8 mouse cellular contexts compared by ENCODE assay signal in genomic region chr9:62341701-62342440, GRCm38 (mm10). TPM values are rescaled to one million over a fixed set of nuclear protein-coding genes. Genes with fewer than 3 reads are reported as not detected.
A peak's percentile ranks its signal among the peaks of the same experiment; 100 is the strongest.
DNase-seq lines count a peak whose midpoint lies in the region; ATAC-seq and TF ChIP-seq lines count a peak whose summit lies in the region.

No protein-coding gene starts in this region.

- peak overlapping the region; percentile 95 to 96 for H3K4me3 ChIP-seq in MEL (ENCODE audit: control insufficient read depth in 1 of 2, insufficient read depth in 1 of 2, low read depth in 2 of 2, low read length in 2 of 2)
- H3K4me3 ChIP-seq in embryonic facial prominence, embryonic 11.5 days (ENCODE audit: low read depth, low read length) = peak overlapping the region; percentile 82
- H3K4me3 ChIP-seq in hindbrain, embryonic 15.5 days = peak overlapping the region; percentile 94
- peak overlapping the region; percentile 89 for H3K4me3 ChIP-seq in lung, embryonic 15.5 days

- peaks cover 62% of the 10 kb centered on the region for H3K79me2 ChIP-seq in MEL (ENCODE audit: control insufficient read depth, insufficient read depth, low read length, poor library complexity)

- no peak for TF ChIP-seq CTCF in MEL (IDR thresholded peaks at IDR 0.05 in 2 of 3, conservative IDR thresholded peaks at IDR 0.05 in 1 of 3; ENCODE audit: control insufficient read depth in 1 of 3, insufficient read depth in 1 of 3, low read depth in 2 of 3, low read length in 3 of 3, poor library complexity in 1 of 3, severe bottlenecking in 1 of 3)

- no peak for TF ChIP-seq EP300 in MEL (IDR thresholded peaks at IDR 0.05; ENCODE audit: low read depth in 1 of 2, low read length in 2 of 2)

- peak; percentile 21 for DNase-seq in gastrocnemius, postnatal 14 days
- no peak for DNase-seq in gastrocnemius, adult 18-20 months (ENCODE audit: low spot score)
- peak; percentile 78 for DNase-seq in MEL (ENCODE audit: low read depth, low spot score)
- peak; percentile 55 for DNase-seq in embryonic facial prominence, embryonic 11.5 days (ENCODE audit: low spot score)
- peak; percentile 35 for DNase-seq in right cerebral cortex, postnatal 14 days
- no peak for DNase-seq in urinary bladder, postnatal 10 days (ENCODE audit: low spot score)

- ATAC-seq in embryonic facial prominence, embryonic 11.5 days (replicated peaks; ENCODE audit: insufficient number of reproducible peaks, low FRiP score, low TSS enrichment, low read depth) = no peak
- no peak for ATAC-seq in hindbrain, embryonic 15.5 days (ENCODE audit: low FRiP score, low read depth)
- no peak for ATAC-seq in lung, embryonic 15.5 days (ENCODE audit: borderline replicate concordance, extremely low read depth, low FRiP score, low TSS enrichment)

- H3K9ac ChIP-seq in MEL (ENCODE audit: control insufficient read depth, low read depth, low read length, poor library complexity, severe bottlenecking) = peak overlapping the region; percentile 85
- peak overlapping the region; percentile 94 for H3K9ac ChIP-seq in embryonic facial prominence, embryonic 11.5 days (replicated peaks; ENCODE audit: low read length)
- H3K9ac ChIP-seq in hindbrain, embryonic 15.5 days = peak overlapping the region; percentile 99
- H3K9ac ChIP-seq in lung, embryonic 15.5 days = peak overlapping the region; percentile 99

- TF ChIP-seq RAD21 in MEL (IDR thresholded peaks at IDR 0.05; ENCODE audit: low read depth, low read length) = no peak

- no peaks in the 10 kb centered on the region for H3K9me3 ChIP-seq in MEL (replicated peaks; ENCODE audit: insufficient read depth, low read length)
- H3K9me3 ChIP-seq in embryonic facial prominence, embryonic 11.5 days (replicated peaks; ENCODE audit: control insufficient read depth, low read length) = no peaks in the 10 kb centered on the region
- H3K9me3 ChIP-seq in hindbrain, embryonic 15.5 days = no peaks in the 10 kb centered on the region
- no peaks in the 10 kb centered on the region for H3K9me3 ChIP-seq in lung, embryonic 15.5 days

- peak overlapping the region; percentile 84 for H3K4me2 ChIP-seq in embryonic facial prominence, embryonic 11.5 days (ENCODE audit: low read depth, low read length)
- H3K4me2 ChIP-seq in hindbrain, embryonic 15.5 days = peak overlapping the region; percentile 76
- H3K4me2 ChIP-seq in lung, embryonic 15.5 days = peak overlapping the region; percentile 63

- H3K36me3 ChIP-seq in MEL (ENCODE audit: control insufficient read depth in 1 of 2, insufficient read depth in 2 of 2, low read length in 2 of 2) = peaks cover 0 to 23% of the 10 kb centered on the region in 2 experiments; a peak in 3 of 4 replicates
- H3K36me3 ChIP-seq in embryonic facial prominence, embryonic 11.5 days (replicated peaks; ENCODE audit: control insufficient read depth, insufficient read depth, low read depth, low read length) = no peaks in the 10 kb centered on the region
- H3K36me3 ChIP-seq in hindbrain, embryonic 15.5 days = no peaks in the 10 kb centered on the region
- H3K36me3 ChIP-seq in lung, embryonic 15.5 days = no peaks in the 10 kb centered on the region

- WGBS in embryonic facial prominence, embryonic 11.5 days = under 1% methylated on average over 52 of the region's 54 CpGs
- under 1% methylated on average over 52 of the region's 54 CpGs for WGBS in hindbrain, embryonic 15.5 days
- under 1% methylated on average over 53 of the region's 54 CpGs for WGBS in lung, embryonic 15.5 days

- H3K27me3 ChIP-seq in MEL (ENCODE audit: control insufficient read depth in 1 of 2, insufficient read depth in 2 of 2, low read length in 2 of 2) = no peaks in the 10 kb centered on the region
- H3K27me3 ChIP-seq in embryonic facial prominence, embryonic 11.5 days (ENCODE audit: control insufficient read depth, insufficient read depth, low read length) = no peaks in the 10 kb centered on the region
- H3K27me3 ChIP-seq in hindbrain, embryonic 15.5 days = no peaks in the 10 kb centered on the region
- no peaks in the 10 kb centered on the region for H3K27me3 ChIP-seq in lung, embryonic 15.5 days

- H3K4me1 ChIP-seq in MEL (ENCODE audit: control insufficient read depth in 1 of 2, insufficient read depth in 2 of 2, low read length in 2 of 2) = peaks cover 2 to 9% of the 10 kb centered on the region in 2 experiments; a peak in 3 of 4 replicates
- peaks cover 4% of the 10 kb centered on the region for H3K4me1 ChIP-seq in embryonic facial prominence, embryonic 11.5 days (ENCODE audit: control insufficient read depth, insufficient read depth, low read length)
- H3K4me1 ChIP-seq in hindbrain, embryonic 15.5 days (replicated peaks) = peaks cover 36% of the 10 kb centered on the region
- peaks cover 29% of the 10 kb centered on the region for H3K4me1 ChIP-seq in lung, embryonic 15.5 days

- TF ChIP-seq POLR2A in MEL (IDR thresholded peaks at IDR 0.05; ENCODE audit: control insufficient read depth in 1 of 2, insufficient read depth in 1 of 2, low read depth in 1 of 2, low read length in 2 of 2, poor library complexity in 1 of 2) = no peak; a peak in 1 of 4 replicates

- intact Hi-C loops in gastrocnemius, postnatal 14 days (cut with DNase I; ENCODE audit: low total_unique reads) = no loop called here

- H3K27ac ChIP-seq in MEL (ENCODE audit: control insufficient read depth, low read depth, low read length) = peak overlapping the region; percentile 97
- peak overlapping the region; percentile 98 for H3K27ac ChIP-seq in embryonic facial prominence, embryonic 11.5 days (replicated peaks; ENCODE audit: low read depth, low read length)
- peak overlapping the region; percentile 100 for H3K27ac ChIP-seq in hindbrain, embryonic 15.5 days (replicated peaks)
- H3K27ac ChIP-seq in lung, embryonic 15.5 days = peak overlapping the region; percentile 99

TF ChIP-seq in MEL, 35 proteins besides CTCF, POLR2A, EP300 and RAD21:
- TF ChIP-seq MYC (IDR thresholded peaks at IDR 0.05; ENCODE audit: low read depth, low read length) (0 out of 2 replicates have a peak, but pooled peaks have one; percentile 31), MXI1 (IDR thresholded peaks at IDR 0.05; ENCODE audit: low read depth, low read length) (peak; percentile 57), E2F4 (IDR thresholded peaks at IDR 0.05; ENCODE audit: borderline replicate concordance, low read depth, low read length) (0 out of 2 replicates have a peak, but pooled peaks have one; percentile 47), ZMIZ1 (IDR thresholded peaks at IDR 0.05; ENCODE audit: low read depth, low read length) (no peak), NELFE (IDR thresholded peaks at IDR 0.05; ENCODE audit: low read depth, low read length) (no peak; the same call in 1 of the 2 replicates), USF2 (IDR thresholded peaks at IDR 0.05; ENCODE audit: borderline replicate concordance in 1 of 2, insufficient read depth in 1 of 2, low read depth in 1 of 2, low read length in 2 of 2) (no peak), MAZ (IDR thresholded peaks at IDR 0.05; ENCODE audit: low read depth, low read length) (peak; percentile 84; the same call in 1 of the 2 replicates), TAL1 (IDR thresholded peaks at IDR 0.05; ENCODE audit: low read length) (no peak), ZNF384 (IDR thresholded peaks at IDR 0.05; ENCODE audit: low read depth, low read length) (no peak), TCF12 (IDR thresholded peaks at IDR 0.05; ENCODE audit: low read depth, low read length) (peak; percentile 50)

RNA-seq across cellular contexts. Expression of gene Anp32a, which starts 0.8 kb away (rescaled TPM):
- total RNA-seq in gastrocnemius, postnatal 14 days (2021) = 10 to 100 TPM; 73.6 to 76.9 TPM
- 10 to 100 TPM; 66.9 to 86.5 TPM for total RNA-seq in gastrocnemius, adult 18-20 months (2021)
- total RNA-seq in MEL (2012; rRNA removed) = 182 and 205 TPM in 2 replicates
- 100 to 1,000 TPM; 362 to 516 TPM for polyA plus RNA-seq in MEL (2012; ENCODE audit: insufficient read depth in 1 of 2, insufficient read length in 2 of 2, low read depth in 1 of 2, low replicate concordance in 2 of 2, missing spikeins in 1 of 2)
- polyA plus RNA-seq in embryonic facial prominence, embryonic 11.5 days (2014; fragmentation: Nextera tagmentation; extraction: Ambion mirVana) = 221 and 228 TPM in 2 replicates
- 117 and 138 TPM in 2 replicates for polyA plus RNA-seq in hindbrain, embryonic 15.5 days (2015; fragmentation: Nextera tagmentation; extraction: Ambion mirVana)
- 182 and 184 TPM in 2 replicates for polyA plus RNA-seq in lung, embryonic 15.5 days (2015; fragmentation: Nextera tagmentation; extraction: Ambion mirVana)

RNA-seq across cellular contexts. Expression of gene Spesp1, which starts 59.9 kb away (rescaled TPM):
- total RNA-seq in gastrocnemius, postnatal 14 days (2021) = not detected
- not detected for total RNA-seq in gastrocnemius, adult 18-20 months (2021)
- not detected in 2 replicates for total RNA-seq in MEL (2012; rRNA removed)
- not detected for polyA plus RNA-seq in MEL (2012; ENCODE audit: insufficient read depth in 1 of 2, insufficient read length in 2 of 2, low read depth in 1 of 2, low replicate concordance in 2 of 2, missing spikeins in 1 of 2)
- not detected in 2 replicates for polyA plus RNA-seq in embryonic facial prominence, embryonic 11.5 days (2014; fragmentation: Nextera tagmentation; extraction: Ambion mirVana)
- not detected in 2 replicates for polyA plus RNA-seq in hindbrain, embryonic 15.5 days (2015; fragmentation: Nextera tagmentation; extraction: Ambion mirVana)
- polyA plus RNA-seq in lung, embryonic 15.5 days (2015; fragmentation: Nextera tagmentation; extraction: Ambion mirVana) = not detected in 2 replicates

Comparison
In these comparisons a context has a peak if more than half of its experiments do, and no peak if none do; other contexts are left out.
1. DNase-seq: peak in gastrocnemius, postnatal 14 days (single experiment), MEL (single experiment), embryonic facial prominence, embryonic 11.5 days (single experiment) and right cerebral cortex, postnatal 14 days (single experiment); none in gastrocnemius, adult 18-20 months (single experiment) and urinary bladder, postnatal 10 days (single experiment).
2. Peak in every context shown above with its lines, with median percentiles within 50 percentile points of each other: H3K27ac ChIP-seq, H3K4me3 ChIP-seq, H3K9ac ChIP-seq and H3K4me2 ChIP-seq.